Mouse (Mus musculus) embryo, embryonic 10 days (tissue): ENCODE measurements at regions not wholly inside any gene's neighbourhood (a gene's known extent, or its start where the extent isn't known, plus 50 kb on each side); places are given as distances from the start of the nearest gene placed in this dataset.

ENCODE experiments used
- DNase-seq: peaks from one replicate; pipeline ENCODE4 v3.0.0-alpha.2; 2015; ENCODE audit warnings: low spot score

GRCm38 (mm10) chr3:43700711-43701110 is 1677.5 kb upstream of the Pcdh10 start:
- no peak for DNase-seq

- peak; percentile 5 for DNase-seq
Observed at GRCm38 (mm10) chr3:43719768-43720383, 1658.3 kb upstream of the Pcdh10 start.
